Mouse (Mus musculus) bone marrow, adult 2 months (tissue): ENCODE data around the gene Tsen54. TPM values are rescaled to one million over a fixed set of nuclear protein-coding genes. Genes with fewer than 3 reads are reported as not detected.
A peak's percentile ranks its signal among the peaks of the same experiment; 100 is the strongest.
"Not testable (repeated sequence)": the region's sequence is repeated elsewhere in the genome, so short reads cannot be mapped to it uniquely, and the experiment has no call there.

Source experiments
- H3K27ac ChIP-seq: fragments of 200-500 bp; 2 replicates; pipeline ENCODE4 v1.5.1; 2012; ENCODE audit warnings: low read depth, mild to moderate bottlenecking, control low read depth, inconsistent platforms, low read length; ENCODE audit not compliant: control insufficient read depth, poor library complexity, insufficient read depth
- H3K4me1 ChIP-seq: fragments of 200-500 bp; 2 replicates; pipeline ENCODE4 v1.6.1; 2011; ENCODE audit warnings: low read length; ENCODE audit not compliant: control insufficient read depth, insufficient read depth
- H3K4me3 ChIP-seq: fragments of 200-500 bp; replicated peaks from 2 replicates; pipeline ENCODE3; 2011; ENCODE audit warnings: mild to moderate bottlenecking, low read depth, low read length, control low read depth; ENCODE audit not compliant: control insufficient read depth
- CTCF ChIP-seq: fragments of 200-500 bp; IDR thresholded peaks from 2 replicates; pipeline ENCODE4 v1.5.1; 2011; ENCODE audit warnings: low read length, control low read depth; ENCODE audit not compliant: control insufficient read depth, insufficient read depth
- POLR2A ChIP-seq: fragments of 200-500 bp; IDR thresholded peaks from 2 replicates; pipeline ENCODE4 v1.6.1; 2011; ENCODE audit warnings: low read depth, mild to moderate bottlenecking, control low read depth, low read length, borderline replicate concordance; ENCODE audit not compliant: control insufficient read depth
- WGBS: fragments of 180-500 bp; shearing (Covaris S2); methylation state at CpG from one replicate; pipeline ENCODE4 v1.1.7; 2018; 5-methylcytosine and 5-hydroxymethylcytosine counted together
- polyA plus RNA-seq: library from polyadenylated mRNA; stranded (reverse); fragments of >200 nt; gene quantifications from 2 replicates; pipeline ENCODE4 v1.2.4, GENCODE M21; 2011; ENCODE audit warnings: low replicate concordance; ENCODE audit not compliant: missing spikeins, insufficient read depth, insufficient read length

Tsen54 gene
- polyA plus RNA-seq, 1 experiment: 11.6 TPM

GRCm38 (mm10) chr11:115844240-115844639 is 29.7 kb downstream of the Tsen54 start:
- H3K27ac ChIP-seq: no peak overlapping the region
- TF ChIP-seq CTCF (no peak), POLR2A (no peak)
- no peaks in the 10 kb centered on the region for H3K4me1 ChIP-seq
- WGBS: 77% methylated on average over 8 of the region's 8 CpGs
- no peak overlapping the region for H3K4me3 ChIP-seq

GRCm38 (mm10) chr11:115845819-115846218 is 31.3 kb downstream of the Tsen54 start:
- TF ChIP-seq POLR2A (no peak), CTCF (no peak)
- H3K4me3 ChIP-seq: no peak overlapping the region
- no peak overlapping the region for H3K27ac ChIP-seq
- 92% methylated on average over 2 of the region's 2 CpGs for WGBS
- no peaks in the 10 kb centered on the region for H3K4me1 ChIP-seq

- no peak overlapping the region for H3K27ac ChIP-seq
- H3K4me1 ChIP-seq: no peaks in the 10 kb centered on the region
- 87% methylated on average over 6 of the region's 6 CpGs for WGBS
- no peak overlapping the region for H3K4me3 ChIP-seq
- TF ChIP-seq POLR2A (no peak), CTCF (no peak)
Measured at GRCm38 (mm10) chr11:115854674-115855073, 40.1 kb downstream of the Tsen54 start.

GRCm38 (mm10) chr11:115857146-115857545 is 42.6 kb downstream of the Tsen54 start:
- WGBS: 91% methylated on average over 4 of the region's 4 CpGs

GRCm38 (mm10) chr11:115857936-115858335 is 43.4 kb downstream of the Tsen54 start:
- WGBS: 75% methylated on average over 13 of the region's 13 CpGs
- Histone ChIP-seq H3K27ac (no peak overlapping the region), H3K4me3 (no peak overlapping the region), H3K4me1 (no peaks in the 10 kb centered on the region)
- no peak for TF ChIP-seq POLR2A
- TF ChIP-seq CTCF: no peak

More at GRCm38 (mm10) chr11:115857146-115857545, 42.6 kb downstream of the Tsen54 start:
- H3K27ac ChIP-seq, H3K4me1 ChIP-seq, H3K4me3 ChIP-seq: not testable (repeated sequence)

GRCm38 (mm10) chr11:115858354-115858753 is 43.8 kb downstream of the Tsen54 start, which contains the start of gene Myo15b:
TSS of gene Myo15b (plus strand) at chr11:115858406.
- Histone ChIP-seq H3K4me1 (no peaks in the 10 kb centered on the region), H3K4me3 (no peak within 1 kb of the TSS), H3K27ac (no peak within 1 kb of the TSS)
- WGBS: 6% methylated on average over 27 of the region's 27 CpGs
- TF ChIP-seq POLR2A (no peak), CTCF (no peak)

- 0 out of 2 replicates have a peak, but pooled peaks have one; percentile 23 for TF ChIP-seq POLR2A
- TF ChIP-seq CTCF: peak; percentile 74
- H3K4me1 ChIP-seq: no peaks in the 10 kb centered on the region
- WGBS: 3% methylated on average over 74 of the region's 75 CpGs
- no peak overlapping the region for H3K27ac ChIP-seq
- H3K4me3 ChIP-seq: no peak overlapping the region
Measured at GRCm38 (mm10) chr11:115859143-115859945, 44.8 kb downstream of the Tsen54 start.

- H3K4me1 ChIP-seq: no peaks in the 10 kb centered on the region
- H3K27ac ChIP-seq: no peak overlapping the region
- no peak overlapping the region for H3K4me3 ChIP-seq
- TF ChIP-seq CTCF: no peak
- TF ChIP-seq POLR2A: no peak
- WGBS: 76% methylated on average over 8 of the region's 8 CpGs
Measured at GRCm38 (mm10) chr11:115863895-115864294, 49.4 kb downstream of the Tsen54 start.
